Mouse (Mus musculus): ENCODE data around the gene Daw1.

Gene Daw1

DNA sequence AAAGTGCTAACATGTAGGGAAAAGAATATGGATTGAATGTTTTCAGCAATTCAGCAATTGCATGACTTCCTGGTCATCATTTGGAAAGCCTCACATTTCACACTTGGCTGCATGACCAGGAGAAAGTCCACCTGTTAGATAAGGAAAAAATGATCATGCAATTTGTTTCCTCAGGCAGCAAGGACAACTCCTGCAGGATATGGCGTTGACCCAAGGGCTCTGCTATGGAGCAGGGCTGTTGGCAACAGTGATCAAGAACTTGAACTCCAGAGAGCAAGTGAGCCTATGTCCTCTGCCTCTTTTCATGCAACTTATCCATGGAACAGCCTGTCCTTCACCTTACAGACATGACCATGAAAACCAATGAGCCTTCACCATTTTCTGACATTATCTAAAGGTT lies 50.4 kb downstream of the Daw1 start:
- no peak for DNase-seq

GRCm38 (mm10) chr1:83218260-83218659 lies 58.7 kb downstream of the Daw1 start:
- DNase-seq, result no peak

DNA sequence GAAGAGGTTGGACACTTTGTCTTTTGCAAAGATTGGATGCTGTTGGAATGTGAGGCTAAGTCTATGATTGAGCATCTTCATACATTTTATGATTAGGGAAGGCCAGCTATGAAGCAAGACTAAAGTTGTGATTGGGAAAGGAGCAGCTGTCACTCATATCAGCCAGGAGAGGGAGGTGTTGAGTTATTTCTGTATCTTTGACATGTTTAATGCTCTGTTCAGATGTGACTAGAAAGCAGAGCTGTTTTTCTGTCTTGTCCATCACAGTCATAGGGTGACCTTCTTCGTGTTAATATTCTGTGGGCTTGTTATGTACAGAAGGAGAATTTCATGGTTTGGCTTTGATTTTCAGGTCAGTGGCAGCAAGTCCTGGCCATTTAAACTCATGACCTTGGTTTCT lies 63.5 kb downstream of the Daw1 start:
- DNase-seq, result no peak

DNA sequence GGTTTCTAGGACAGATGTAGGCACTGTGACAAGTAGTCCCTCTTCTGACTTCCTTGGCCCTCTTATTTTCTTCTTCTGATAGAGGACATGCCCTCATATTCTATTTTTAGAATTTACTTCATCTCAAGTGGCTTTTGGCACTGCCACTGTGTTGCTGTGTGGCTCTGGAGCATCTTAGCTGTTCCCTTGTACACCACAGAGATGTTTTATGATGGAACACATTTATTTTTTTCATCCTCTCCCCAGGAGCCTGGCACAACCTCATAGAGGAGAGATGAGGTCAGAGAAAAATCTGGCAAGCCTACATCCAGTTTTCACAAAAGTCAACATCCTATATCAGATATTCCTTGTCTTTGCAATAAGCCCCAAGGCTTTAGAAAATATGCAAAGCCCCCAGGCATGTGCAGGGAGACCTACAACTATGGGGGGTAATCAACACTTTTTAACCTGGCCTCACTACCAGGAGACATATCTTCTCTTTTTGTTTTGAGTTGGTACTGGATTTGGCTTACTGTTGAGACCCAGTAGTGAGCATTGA lies 64.9 kb downstream of the Daw1 start:
- no peak for DNase-seq

- DNase-seq, result no peak
Observed at GRCm38 (mm10) chr1:83227946-83228345, 68.4 kb downstream of the Daw1 start.

GRCm38 (mm10) chr1:83248235-83248746 lies 88.7 kb downstream of the Daw1 start:
- no peak for DNase-seq

DNA sequence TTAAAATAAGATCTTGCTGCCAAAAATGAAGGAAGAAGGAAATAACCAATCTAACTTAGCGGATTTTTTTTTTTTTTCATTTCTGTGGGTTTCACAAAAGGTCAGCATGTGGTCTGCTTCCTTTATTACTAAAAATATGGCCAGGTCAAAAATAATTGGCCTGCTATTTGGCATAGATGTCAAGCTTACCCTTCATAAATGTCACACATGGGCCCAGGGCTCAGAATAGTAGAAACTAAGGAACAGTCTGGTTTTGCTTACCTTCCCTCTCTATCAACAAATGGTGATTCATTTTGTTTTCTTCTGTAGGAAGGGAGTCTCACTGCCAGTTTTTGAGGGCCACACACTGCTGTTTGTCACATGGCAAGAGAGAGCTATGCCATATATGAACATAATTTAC lies 92.2 kb downstream of the Daw1 start:
- no peak for DNase-seq
